Comparison of ENCODE assay signal across 8 mouse cellular contexts in genomic region chr11:97664771-97665240, GRCm38 (mm10). TPM values are rescaled to one million over a fixed set of nuclear protein-coding genes. Genes with fewer than 3 reads are reported as not detected.
DNase-seq lines count a peak whose midpoint lies in the region; ATAC-seq and TF ChIP-seq lines count a peak whose summit lies in the region.

No protein-coding gene starts in this region.

- peak; percentile 48 for TF ChIP-seq CTCF in stomach, postnatal 0 days (IDR thresholded peaks at IDR 0.05; ENCODE audit: low read depth)

- H3K9me3 ChIP-seq in hindbrain, embryonic 10.5 days = no peaks in the 10 kb centered on the region; the same call in 1 of the 2 replicates
- H3K9me3 ChIP-seq in liver, embryonic 12.5 days (replicated peaks) = no peaks in the 10 kb centered on the region
- H3K9me3 ChIP-seq in stomach, postnatal 0 days (ENCODE audit: control insufficient read depth, low read length) = no peaks in the 10 kb centered on the region

- H3K4me1 ChIP-seq in hindbrain, embryonic 10.5 days (replicated peaks) = peaks cover 78% of the 10 kb centered on the region
- H3K4me1 ChIP-seq in liver, embryonic 12.5 days = peaks cover 56% of the 10 kb centered on the region
- 0 out of 2 replicates have a peak, but pooled peaks cover 9% of the 10 kb centered on the region for H3K4me1 ChIP-seq in stomach, postnatal 0 days (replicated peaks; ENCODE audit: control insufficient read depth, insufficient read depth)

- H3K4me2 ChIP-seq in liver, embryonic 12.5 days = peak overlapping the region; percentile 77
- peak overlapping the region; percentile 89 for H3K4me2 ChIP-seq in stomach, postnatal 0 days (replicated peaks; ENCODE audit: low read depth)

- peak overlapping the region; percentile 96 for H3K4me3 ChIP-seq in hindbrain, embryonic 10.5 days
- H3K4me3 ChIP-seq in liver, embryonic 12.5 days = no peak overlapping the region
- H3K4me3 ChIP-seq in stomach, postnatal 0 days (ENCODE audit: low read depth, low read length) = peak overlapping the region; percentile 75

- peaks cover 28% of the 10 kb centered on the region for H3K27me3 ChIP-seq in hindbrain, embryonic 10.5 days (ENCODE audit: insufficient read depth, poor library complexity, severe bottlenecking)
- peaks cover 93% of the 10 kb centered on the region for H3K27me3 ChIP-seq in liver, embryonic 12.5 days (replicated peaks)
- no peaks in the 10 kb centered on the region for H3K27me3 ChIP-seq in stomach, postnatal 0 days (ENCODE audit: control insufficient read depth, insufficient read depth, low read length)

- peaks cover 49% of the 10 kb centered on the region for H3K36me3 ChIP-seq in hindbrain, embryonic 10.5 days
- peaks cover 21% of the 10 kb centered on the region for H3K36me3 ChIP-seq in liver, embryonic 12.5 days
- peaks cover 5% of the 10 kb centered on the region; the same call in 1 of the 2 replicates for H3K36me3 ChIP-seq in stomach, postnatal 0 days (ENCODE audit: control insufficient read depth, insufficient read depth, low read length)

- DNase-seq in cerebellum, adult 9-11 months = peak; percentile 68
- DNase-seq in R1 (ENCODE audit: low read depth, low spot score) = peak; percentile 89
- no peak for DNase-seq in hindbrain, embryonic 10.5 days (ENCODE audit: low spot score)
- DNase-seq in stomach, postnatal 0 days (ENCODE audit: low spot score) = peak; percentile 42
- no peak for DNase-seq in adrenal gland, postnatal 4 days (ENCODE audit: low spot score in 2 of 2)
- DNase-seq in gastrocnemius, adult 8-10 months (ENCODE audit: low spot score in 2 of 2) = no peak

- TF ChIP-seq EP300 in stomach, postnatal 0 days (optimal IDR thresholded peaks at IDR 0.05) = no peak

- H3K27ac ChIP-seq in hindbrain, embryonic 10.5 days = peak overlapping the region; percentile 98; the same call in 1 of the 2 replicates
- H3K27ac ChIP-seq in liver, embryonic 12.5 days = no peak overlapping the region
- H3K27ac ChIP-seq in stomach, postnatal 0 days (replicated peaks) = no peak overlapping the region

- WGBS in hindbrain, embryonic 10.5 days = 32% methylated on average over 6 of the region's 6 CpGs
- 18% methylated on average over 6 of the region's 6 CpGs for WGBS in liver, embryonic 12.5 days (ENCODE audit: insufficient replicate concordance)
- WGBS in stomach, postnatal 0 days = 32% methylated on average over 6 of the region's 6 CpGs

- H3K9ac ChIP-seq in liver, embryonic 12.5 days = no peak overlapping the region
- 0 out of 2 replicates have a peak overlapping the region, but pooled peaks have one; percentile 8 for H3K9ac ChIP-seq in stomach, postnatal 0 days (ENCODE audit: low read length)

- ATAC-seq in cerebellum, adult (ENCODE audit: insufficient number of reproducible peaks, low FRiP score, low TSS enrichment) = no peak
- ATAC-seq in liver, embryonic 12.5 days = no peak
- ATAC-seq in stomach, postnatal 0 days (ENCODE audit: low FRiP score, low TSS enrichment) = no peak

RNA-seq across cellular contexts. Expression of gene Mllt6, which starts 1.6 kb away (rescaled TPM):
- polyA plus RNA-seq in hindbrain, embryonic 10.5 days (2016; fragmentation: Nextera tagmentation; extraction: Ambion mirVana) = 2.1 and 2.2 TPM in 2 replicates
- polyA plus RNA-seq in liver, embryonic 12.5 days (2016; fragmentation: Nextera tagmentation; extraction: Ambion mirVana) = 0.32 and 0.33 TPM in 2 replicates
- polyA plus RNA-seq in stomach, postnatal 0 days (2015; fragmentation: Nextera tagmentation; extraction: Ambion mirVana) = 1.1 TPM in 2 replicates
- total RNA-seq in adrenal gland, postnatal 4 days (2021) = 10 to 100 TPM; 49.0 to 59.7 TPM
- 10 to 100 TPM; 45.5 to 63.7 (median 51.7) TPM for total RNA-seq in gastrocnemius, adult 8-10 months (2022)

RNA-seq across cellular contexts. Expression of gene Cisd3, which starts 20.8 kb away (rescaled TPM):
- polyA plus RNA-seq in hindbrain, embryonic 10.5 days (2016; fragmentation: Nextera tagmentation; extraction: Ambion mirVana) = 18.3 and 24.0 TPM in 2 replicates
- 12.6 and 14.7 TPM in 2 replicates for polyA plus RNA-seq in liver, embryonic 12.5 days (2016; fragmentation: Nextera tagmentation; extraction: Ambion mirVana)
- polyA plus RNA-seq in stomach, postnatal 0 days (2015; fragmentation: Nextera tagmentation; extraction: Ambion mirVana) = 44.2 TPM in 2 replicates
- 100 to 1,000 TPM; 105 to 109 TPM for total RNA-seq in adrenal gland, postnatal 4 days (2021)
- 100 to 1,000 TPM; 102 to 119 (median 105) TPM for total RNA-seq in gastrocnemius, adult 8-10 months (2022)

RNA-seq across cellular contexts. Expression of gene Epop, which starts 35.3 kb away (rescaled TPM):
- 13.4 and 14.3 TPM in 2 replicates for polyA plus RNA-seq in hindbrain, embryonic 10.5 days (2016; fragmentation: Nextera tagmentation; extraction: Ambion mirVana)
- 3.6 and 4.1 TPM in 2 replicates for polyA plus RNA-seq in liver, embryonic 12.5 days (2016; fragmentation: Nextera tagmentation; extraction: Ambion mirVana)
- polyA plus RNA-seq in stomach, postnatal 0 days (2015; fragmentation: Nextera tagmentation; extraction: Ambion mirVana) = 9.7 and 10.8 TPM in 2 replicates
- 1 to 10 TPM; 4.2 to 4.7 TPM for total RNA-seq in adrenal gland, postnatal 4 days (2021)
- total RNA-seq in gastrocnemius, adult 8-10 months (2022) = under 1 TPM; 0.39 to 0.92 (median 0.75) TPM

RNA-seq across cellular contexts. Expression of gene Pcgf2, which starts 35.5 kb away (rescaled TPM):
- 15.6 and 17.0 TPM in 2 replicates for polyA plus RNA-seq in hindbrain, embryonic 10.5 days (2016; fragmentation: Nextera tagmentation; extraction: Ambion mirVana)
- polyA plus RNA-seq in liver, embryonic 12.5 days (2016; fragmentation: Nextera tagmentation; extraction: Ambion mirVana) = 5.0 and 5.1 TPM in 2 replicates
- 5.9 and 6.6 TPM in 2 replicates for polyA plus RNA-seq in stomach, postnatal 0 days (2015; fragmentation: Nextera tagmentation; extraction: Ambion mirVana)
- total RNA-seq in adrenal gland, postnatal 4 days (2021) = 10 to 100 TPM; 69.9 to 71.5 TPM
- 1 to 10 TPM; 1.2 to 2.7 (median 1.5) TPM for total RNA-seq in gastrocnemius, adult 8-10 months (2022)

RNA-seq across cellular contexts. Expression of gene Psmb3, which starts 38.4 kb away (rescaled TPM):
- 642 and 643 TPM in 2 replicates for polyA plus RNA-seq in hindbrain, embryonic 10.5 days (2016; fragmentation: Nextera tagmentation; extraction: Ambion mirVana)
- 364 and 370 TPM in 2 replicates for polyA plus RNA-seq in liver, embryonic 12.5 days (2016; fragmentation: Nextera tagmentation; extraction: Ambion mirVana)
- polyA plus RNA-seq in stomach, postnatal 0 days (2015; fragmentation: Nextera tagmentation; extraction: Ambion mirVana) = 405 and 438 TPM in 2 replicates
- 100 to 1,000 TPM; 193 to 221 TPM for total RNA-seq in adrenal gland, postnatal 4 days (2021)
- 100 to 1,000 TPM; 164 to 175 (median 171) TPM for total RNA-seq in gastrocnemius, adult 8-10 months (2022)

Comparison
In these comparisons a context has a peak if more than half of its experiments do, and no peak if none do; other contexts are left out.
1. DNase-seq: peak in cerebellum, adult 9-11 months (single experiment), R1 (single experiment) and stomach, postnatal 0 days (single experiment); none in hindbrain, embryonic 10.5 days (single experiment), adrenal gland, postnatal 4 days (0 of 2) and gastrocnemius, adult 8-10 months (0 of 2).